ENCODE assay signal across 15 mouse cellular contexts in the genomic region with DNA sequence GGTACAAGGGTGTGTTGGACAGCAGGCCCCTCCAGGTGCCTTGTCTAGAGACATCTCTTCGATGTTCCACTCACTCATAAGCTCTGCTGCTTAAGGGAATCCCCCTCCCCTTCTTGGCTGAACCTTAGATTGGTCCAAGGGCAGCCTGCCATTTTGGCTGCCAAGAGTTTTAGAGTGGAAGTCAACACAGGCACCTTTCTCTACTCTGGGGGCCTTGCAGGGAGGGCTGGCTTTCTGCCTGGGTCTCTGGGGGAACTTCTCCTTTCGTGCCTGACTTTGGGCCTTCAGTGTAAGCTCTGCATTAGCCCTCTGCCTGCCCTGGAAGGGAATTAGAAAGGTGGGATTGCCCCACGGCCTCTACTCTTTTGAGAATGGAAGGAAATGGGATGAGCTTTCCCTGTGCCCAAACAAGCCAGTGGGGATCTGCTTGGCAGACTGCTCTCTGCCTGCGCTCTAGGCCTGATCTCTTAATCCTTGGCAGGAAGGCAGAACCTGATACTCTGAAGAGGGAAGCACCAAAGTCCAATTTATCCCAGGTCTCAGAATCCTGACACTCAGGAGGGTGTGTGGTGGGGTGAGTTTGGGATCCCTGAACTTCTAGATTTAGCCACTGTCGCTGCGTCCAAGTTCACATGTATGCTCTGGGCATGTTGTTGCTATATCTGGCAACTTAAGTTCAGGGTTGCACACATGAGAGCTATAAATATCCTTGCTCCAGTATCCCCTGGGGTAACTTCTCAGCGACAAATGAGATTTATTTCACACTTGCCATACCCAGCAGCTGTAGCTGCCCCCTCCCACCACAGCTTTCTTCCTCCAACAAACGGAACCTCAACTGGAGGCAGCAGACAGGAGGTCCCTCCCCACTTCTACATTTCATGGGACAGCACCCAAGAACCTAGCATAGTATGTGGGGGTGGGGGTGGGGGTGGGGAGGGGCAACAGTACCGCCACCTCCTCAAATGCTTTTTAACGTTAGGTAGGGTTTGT. TPM values are rescaled to one million over a fixed set of nuclear protein-coding genes. Genes with fewer than 3 reads are reported as not detected.
A peak's percentile ranks its signal among the peaks of the same experiment; 100 is the strongest.
DNase-seq lines count a peak whose midpoint lies in the region; ATAC-seq and TF ChIP-seq lines count a peak whose summit lies in the region.
"Had no signal": no experiment of that assay in that cellular context is flagged by ENCODE, and none has a peak within 500 bp of the region (broad histone marks: within the 10 kb centered on the region; RNA-seq: fewer than 3 reads in every experiment).

No protein-coding gene starts in this region.

- no peak overlapping the region for H3K4me2 ChIP-seq in kidney, embryonic 15.5 days
- H3K4me2 ChIP-seq: forebrain, embryonic 12.5 days had no signal

- no peaks in the 10 kb centered on the region for H3K9me3 ChIP-seq in kidney, embryonic 15.5 days (replicated peaks)
- H3K9me3 ChIP-seq: forebrain, embryonic 12.5 days; megakaryocyte, embryonic 14.5 days had no signal

- no peaks in the 10 kb centered on the region; the same call in 1 of the 2 replicates for H3K36me3 ChIP-seq in kidney, adult 2 months (ENCODE audit: control insufficient read depth, insufficient read depth, low read length)
- peaks cover 33% of the 10 kb centered on the region for H3K36me3 ChIP-seq in kidney, embryonic 15.5 days

- H3K27me3 ChIP-seq in kidney, adult 2 months (replicated peaks; ENCODE audit: control insufficient read depth, insufficient read depth, low read length) = no peaks in the 10 kb centered on the region
- no peaks in the 10 kb centered on the region for H3K27me3 ChIP-seq in kidney, embryonic 15.5 days
- H3K27me3 ChIP-seq: forebrain, embryonic 12.5 days; Patski had no signal

- H3K4me3 ChIP-seq in kidney, adult 2 months (ENCODE audit: insufficient read depth, low read depth, low read length) = no peak overlapping the region
- no peak overlapping the region for H3K4me3 ChIP-seq in kidney, embryonic 15.5 days (replicated peaks)
- H3K4me3 ChIP-seq in left cerebral cortex, adult 2 months = no peak overlapping the region
- H3K4me3 ChIP-seq: forebrain, embryonic 12.5 days; megakaryocyte, embryonic 14.5 days had no signal

- no peak for ATAC-seq in kidney, embryonic 15.5 days (replicated peaks; ENCODE audit: low FRiP score)
- ATAC-seq: Patski had no signal

- H3K27ac ChIP-seq in kidney, adult 2 months (ENCODE audit: insufficient read depth, low read depth, low read length) = no peak overlapping the region
- H3K27ac ChIP-seq in kidney, embryonic 15.5 days = no peak overlapping the region
- H3K27ac ChIP-seq in left cerebral cortex, adult 2 months = no peak overlapping the region
- H3K27ac ChIP-seq: forebrain, embryonic 12.5 days; liver, embryonic 14.5 days had no signal

- intact Hi-C loops in left cerebral cortex, adult 2 months (cut with DNase I) = no loop called here

- peak; percentile 59 to 69 for DNase-seq in cerebellum, postnatal 10 days
- DNase-seq in cerebellum, adult 11 months = no peak
- peak; percentile 28 for DNase-seq in kidney, adult 2 months
- peak; percentile 41 for DNase-seq in thymus, postnatal 25 days
- DNase-seq in thymus, postnatal 0 days (ENCODE audit: low spot score) = no peak
- peak; percentile 65 for DNase-seq in thymus, postnatal 4 days
- no peak for DNase-seq in left cerebral cortex, adult 2 months (ENCODE audit: extremely low spot score in 1 of 2, low spot score in 2 of 2)
- DNase-seq: adrenal gland, postnatal 36 days had no signal

- TF ChIP-seq POLR2A in kidney, adult 2 months (IDR thresholded peaks at IDR 0.05; ENCODE audit: low read depth, low read length) = no peak

- WGBS in kidney, adult 2 months = 76% methylated on average over 10 of the region's 10 CpGs
- 66% methylated on average over 10 of the region's 10 CpGs for WGBS in kidney, embryonic 15.5 days

- H3K4me1 ChIP-seq in kidney, adult 2 months (ENCODE audit: control insufficient read depth, insufficient read depth, low read length) = 0 out of 2 replicates have a peak, but pooled peaks cover 9% of the 10 kb centered on the region
- H3K4me1 ChIP-seq in kidney, embryonic 15.5 days = peaks cover 36% of the 10 kb centered on the region

- TF ChIP-seq CTCF in kidney, adult 2 months (conservative IDR thresholded peaks at IDR 0.05; ENCODE audit: insufficient read depth, insufficient read length, low read depth, low read length) = no peak
- no peak for TF ChIP-seq CTCF in left cerebral cortex, adult 2 months (IDR thresholded peaks at IDR 0.05)

- H3K9ac ChIP-seq in kidney, embryonic 15.5 days = no peak overlapping the region
- H3K9ac ChIP-seq: forebrain, embryonic 12.5 days; liver, embryonic 14.5 days had no signal

RNA-seq across cellular contexts. Expression of a gene that starts 4.9 kb away (rescaled TPM):
- 27.1 and 30.8 TPM in 2 replicates for polyA plus RNA-seq in kidney, adult 2 months (2012; rRNA removed)
- polyA plus RNA-seq in kidney, embryonic 15.5 days (2015; fragmentation: Nextera tagmentation; extraction: Ambion mirVana) = 16.3 and 16.9 TPM in 2 replicates
- 3.1 and 3.8 TPM in 2 replicates for polyA plus RNA-seq in thymus, postnatal 0 days (2015; fragmentation: Nextera tagmentation; extraction: Ambion mirVana)
- total RNA-seq in left cerebral cortex, adult 2 months (2021) = 10 to 100 TPM; 35.6 to 45.0 TPM

RNA-seq across cellular contexts. Expression of a gene that starts 20.1 kb away (rescaled TPM):
- polyA plus RNA-seq in kidney, adult 2 months (2012; rRNA removed) = not detected in 2 replicates
- polyA plus RNA-seq in kidney, embryonic 15.5 days (2015; fragmentation: Nextera tagmentation; extraction: Ambion mirVana) = not detected in 2 replicates
- not detected in 2 replicates for polyA plus RNA-seq in thymus, postnatal 0 days (2015; fragmentation: Nextera tagmentation; extraction: Ambion mirVana)
- total RNA-seq in left cerebral cortex, adult 2 months (2021) = not detected
- total RNA-seq: adrenal gland, postnatal 36 days had no signal
- polyA plus RNA-seq: forebrain, embryonic 12.5 days; liver, embryonic 14.5 days; neural tube, embryonic 14.5 days; Patski had no signal

RNA-seq across cellular contexts. Expression of a gene that starts 50.7 kb away (rescaled TPM):
- polyA plus RNA-seq in kidney, adult 2 months (2012; rRNA removed) = not detected in 2 replicates
- polyA plus RNA-seq in kidney, embryonic 15.5 days (2015; fragmentation: Nextera tagmentation; extraction: Ambion mirVana) = not detected in 2 replicates
- polyA plus RNA-seq in thymus, postnatal 0 days (2015; fragmentation: Nextera tagmentation; extraction: Ambion mirVana) = not detected in 2 replicates
- not detected for total RNA-seq in left cerebral cortex, adult 2 months (2021)
- total RNA-seq: adrenal gland, postnatal 36 days; layer of hippocampus, postnatal 10 days had no signal
- polyA plus RNA-seq: forebrain, embryonic 12.5 days; liver, embryonic 14.5 days; neural tube, embryonic 14.5 days; Patski had no signal

RNA-seq across cellular contexts. Expression of a gene that starts 57.4 kb away (rescaled TPM):
- 8.6 and 11.7 TPM in 2 replicates for polyA plus RNA-seq in kidney, adult 2 months (2012; rRNA removed)
- 39.2 and 46.7 TPM in 2 replicates for polyA plus RNA-seq in kidney, embryonic 15.5 days (2015; fragmentation: Nextera tagmentation; extraction: Ambion mirVana)
- 25.8 and 26.9 TPM in 2 replicates for polyA plus RNA-seq in thymus, postnatal 0 days (2015; fragmentation: Nextera tagmentation; extraction: Ambion mirVana)
- 10 to 100 TPM; 18.9 to 21.3 TPM for total RNA-seq in left cerebral cortex, adult 2 months (2021)

RNA-seq across cellular contexts. Expression of a gene that starts 57.5 kb away (rescaled TPM):
- 15.8 and 30.6 TPM in 2 replicates for polyA plus RNA-seq in kidney, adult 2 months (2012; rRNA removed)
- 136 and 147 TPM in 2 replicates for polyA plus RNA-seq in kidney, embryonic 15.5 days (2015; fragmentation: Nextera tagmentation; extraction: Ambion mirVana)
- 200 TPM in 2 replicates for polyA plus RNA-seq in thymus, postnatal 0 days (2015; fragmentation: Nextera tagmentation; extraction: Ambion mirVana)
- total RNA-seq in left cerebral cortex, adult 2 months (2021) = 10 to 100 TPM; 62.1 to 64.1 TPM

Comparison
In these comparisons a context has a peak if more than half of its experiments do, and no peak if none do; other contexts are left out.
1. DNase-seq: peak in cerebellum, postnatal 10 days (2 of 2), kidney, adult 2 months (single experiment), thymus, postnatal 25 days (single experiment) and thymus, postnatal 4 days (single experiment); none in cerebellum, adult 11 months (single experiment), thymus, postnatal 0 days (single experiment) and left cerebral cortex, adult 2 months (0 of 2).